Mouse (Mus musculus) kidney, adult 2 months (tissue): ENCODE data around the gene Arpp19.

Source experiments
- CTCF ChIP-seq: fragments of 200-500 bp; conservative IDR thresholded peaks from 2 replicates; pipeline ENCODE4 v1.5.1; 2011; ENCODE audit warnings: low read depth, mild to moderate bottlenecking, control low read depth, low read length, moderate library complexity, mixed read lengths; ENCODE audit not compliant: insufficient read depth, insufficient read length
- POLR2A ChIP-seq: fragments of 200-500 bp; IDR thresholded peaks from one replicate; pipeline ENCODE4 v1.6.1; 2011; ENCODE audit warnings: low read depth, low read length, control low read depth

GRCm38 (mm10) chr9:75023150-75023894, 14.1 kb upstream of the Arpp19 start:
- no peak for TF ChIP-seq CTCF
- no peak for TF ChIP-seq POLR2A
